Mouse (Mus musculus) hindbrain, embryonic 13.5 days (tissue): ENCODE measurements at regions not wholly inside any gene's neighbourhood (a gene's known extent, or its start where the extent isn't known, plus 50 kb on each side); places are given as distances from the start of the nearest gene placed in this dataset.

Experiments
- ATAC-seq: fragments of 200-750 bp; cut with Nextera tagmentation; 2 replicates; pipeline ENCODE4 v1.8.0; 2017; ENCODE audit warnings: moderate TSS enrichment; ENCODE audit not compliant: low FRiP score
- H3K27ac ChIP-seq: fragments of 300-500 bp; sonication (generic); 2 replicates; pipeline ENCODE4 v1.5.1; 2015; ENCODE audit warnings: inconsistent platforms, mild to moderate bottlenecking, moderate library complexity
- H3K27me3 ChIP-seq: fragments of 300-500 bp; sonication (generic); 2 replicates; pipeline ENCODE4 v1.6.1; 2015; ENCODE audit warnings: mild to moderate bottlenecking, inconsistent platforms
- H3K36me3 ChIP-seq: fragments of 300-500 bp; sonication (generic); 2 replicates; pipeline ENCODE4 v1.6.1; 2015; ENCODE audit warnings: mild to moderate bottlenecking, inconsistent platforms
- H3K4me1 ChIP-seq: fragments of 300-500 bp; sonication (generic); replicated peaks from 2 replicates; pipeline ENCODE4 v1.6.1; 2015; ENCODE audit warnings: inconsistent platforms
- H3K4me2 ChIP-seq: fragments of 300-500 bp; sonication (generic); 2 replicates; pipeline ENCODE4 v1.6.1; 2015; ENCODE audit warnings: inconsistent platforms, mild to moderate bottlenecking, moderate library complexity
- H3K4me3 ChIP-seq: fragments of 300-500 bp; sonication (generic); 2 replicates; pipeline ENCODE4 v1.5.1; 2015; ENCODE audit warnings: mild to moderate bottlenecking, inconsistent platforms
- H3K9ac ChIP-seq: fragments of 300-500 bp; sonication (generic); 2 replicates; pipeline ENCODE4 v1.6.1; 2015; ENCODE audit warnings: mild to moderate bottlenecking, inconsistent platforms
- H3K9me3 ChIP-seq: fragments of 300-500 bp; sonication (generic); 2 replicates; pipeline ENCODE4 v1.6.1; 2016; ENCODE audit warnings: inconsistent platforms
- WGBS: fragments of 180-500 bp; shearing (Covaris S2); methylation state at CpG from one replicate; pipeline ENCODE4 v1.1.7; 2015; 5-methylcytosine and 5-hydroxymethylcytosine counted together

DNA sequence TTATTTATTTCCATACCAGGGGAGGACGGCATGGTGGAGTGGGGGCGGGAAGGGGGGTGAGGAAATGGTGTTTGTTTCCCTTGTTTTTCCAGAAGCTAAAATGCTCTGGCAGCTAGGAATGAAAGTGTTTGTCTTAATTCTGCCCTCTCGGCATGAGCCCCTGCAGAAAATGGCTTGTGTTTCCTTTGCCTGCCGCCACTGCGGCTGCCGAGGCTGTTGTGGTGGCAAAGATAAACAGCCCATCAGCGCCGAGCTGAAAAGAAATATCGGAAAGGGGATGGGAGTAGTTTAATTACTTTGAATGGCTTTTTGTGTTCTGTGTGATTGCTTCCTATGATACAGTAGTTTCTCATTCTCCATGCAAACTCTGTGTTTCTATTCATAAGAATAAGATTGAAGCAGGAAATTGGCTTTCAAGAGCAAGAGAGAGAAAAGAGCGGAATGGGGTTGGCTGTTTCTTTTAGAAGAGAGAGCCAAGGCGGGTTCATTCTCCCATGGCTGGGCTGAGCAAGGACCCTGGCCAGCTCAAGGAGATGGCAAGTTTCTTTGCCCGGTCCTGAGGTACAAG, 2512.2 kb upstream of the 5930422O12Rik start:
- 6% methylated on average over 12 of the region's 12 CpGs for WGBS

DNA sequence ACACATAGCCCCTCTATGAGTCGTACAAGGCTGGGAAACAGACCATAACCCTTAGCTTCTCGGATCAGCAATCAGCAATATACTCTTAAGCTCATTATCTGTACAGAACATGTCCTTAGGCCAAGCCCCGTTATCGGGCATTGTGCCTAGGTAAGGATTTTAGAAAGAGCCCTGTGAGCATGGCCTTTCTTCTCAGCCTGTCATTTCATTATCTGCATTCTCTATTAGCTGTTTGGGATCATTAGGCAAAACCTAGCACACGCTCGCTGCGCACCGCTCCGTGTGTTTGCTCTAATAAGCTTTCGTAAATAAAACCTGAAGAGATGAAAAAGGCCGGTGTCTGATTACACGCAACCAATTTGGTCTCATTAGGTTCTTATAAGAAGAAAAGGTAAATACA, 2507.1 kb upstream of the 5930422O12Rik start:
- no peak overlapping the region for H3K4me3 ChIP-seq
- 0 out of 2 replicates have a peak, but pooled peaks cover 2% of the 10 kb centered on the region for H3K27me3 ChIP-seq
- no peak for ATAC-seq
- no peak overlapping the region for H3K27ac ChIP-seq
- 75% methylated on average over 12 of the region's 12 CpGs for WGBS
- no peaks in the 10 kb centered on the region for H3K36me3 ChIP-seq
- peaks cover 25% of the 10 kb centered on the region for H3K4me1 ChIP-seq
- H3K9ac ChIP-seq: no peak overlapping the region
- H3K9me3 ChIP-seq: no peaks in the 10 kb centered on the region
- H3K4me2 ChIP-seq: no peak overlapping the region

More for the DNA sequence above, 2512.2 kb upstream of the 5930422O12Rik start:
- Histone ChIP-seq H3K27ac (peak overlapping the region; percentile 89), H3K4me2 (peak overlapping the region; percentile 66), H3K9ac (peak overlapping the region; percentile 75), H3K4me1 (peaks cover 35% of the 10 kb centered on the region), H3K36me3 (no peaks in the 10 kb centered on the region), H3K4me3 (peak overlapping the region; percentile 40), H3K9me3 (no peaks in the 10 kb centered on the region), H3K27me3 (no peaks in the 10 kb centered on the region)
- peak; percentile 75 for ATAC-seq

DNA sequence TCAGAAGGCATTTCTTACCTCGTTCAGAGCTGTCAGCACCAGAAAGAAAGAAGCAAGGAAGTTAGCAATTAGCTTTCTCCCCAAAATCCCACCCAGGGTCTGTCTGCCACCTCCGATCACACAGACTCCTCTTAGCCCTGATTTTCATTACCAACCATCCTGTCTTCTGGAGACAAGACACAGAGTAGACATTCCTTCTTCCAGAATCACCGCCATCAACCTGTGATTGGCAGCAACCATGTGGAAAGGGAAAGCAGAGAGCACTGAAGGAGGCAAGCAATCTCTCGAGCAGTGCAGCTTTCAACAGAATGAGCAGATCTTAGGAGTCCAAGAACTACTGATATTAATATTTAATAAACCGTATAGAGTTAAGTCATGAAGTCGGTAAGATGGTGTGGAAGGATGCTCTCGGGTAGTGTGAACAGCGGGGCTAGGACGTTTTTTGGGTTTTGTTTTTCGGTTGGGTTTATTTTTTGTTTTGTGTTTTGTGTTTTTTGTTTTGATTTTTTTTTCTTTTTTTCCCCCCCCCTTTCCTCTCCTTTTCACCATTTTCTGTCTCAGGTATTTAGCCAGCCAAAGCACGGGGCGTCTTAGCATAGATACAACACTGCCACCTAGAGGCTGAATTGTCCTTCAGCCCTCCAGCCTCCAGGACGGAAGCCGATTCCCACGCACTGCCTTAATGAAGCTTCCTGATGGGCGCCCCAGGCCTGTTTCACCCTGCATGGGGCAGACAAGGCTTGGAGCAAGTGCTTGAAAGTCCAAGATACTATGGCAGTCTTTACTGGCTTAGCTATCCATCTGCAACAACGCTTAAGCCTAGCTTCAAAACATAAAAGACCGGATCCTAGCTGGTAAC, 2505.0 kb upstream of the 5930422O12Rik start:
- no peaks in the 10 kb centered on the region for H3K9me3 ChIP-seq
- 0 out of 2 replicates have a peak, but pooled peaks cover 2% of the 10 kb centered on the region for H3K27me3 ChIP-seq
- peak; percentile 94 for ATAC-seq
- no peaks in the 10 kb centered on the region for H3K36me3 ChIP-seq
- peak overlapping the region; percentile 80 for H3K27ac ChIP-seq
- WGBS: 31% methylated on average over 18 of the region's 18 CpGs
- H3K4me1 ChIP-seq: peaks cover 21% of the 10 kb centered on the region
- H3K4me3 ChIP-seq: no peak overlapping the region; the same call in 1 of the 2 replicates
- H3K4me2 ChIP-seq: peak overlapping the region; percentile 40
- peak overlapping the region; percentile 52; the same call in 1 of the 2 replicates for H3K9ac ChIP-seq

DNA sequence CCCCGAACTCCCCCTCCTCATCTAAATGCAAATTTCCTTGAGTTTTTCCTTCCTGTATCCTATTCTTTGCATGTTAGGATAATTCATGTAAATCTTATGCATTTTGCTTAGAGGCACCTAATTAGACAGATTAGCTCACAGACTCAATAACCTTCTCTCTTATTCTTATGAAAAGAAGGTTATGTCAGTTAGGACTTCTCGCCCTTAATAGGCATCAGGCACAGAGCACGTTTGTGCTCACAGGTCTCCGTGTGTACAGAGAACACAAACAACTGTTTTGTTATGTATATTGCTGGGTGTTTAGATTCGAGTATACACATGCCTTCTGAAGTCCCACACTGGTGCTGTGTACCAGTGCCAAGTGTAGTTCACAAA, 2504.4 kb upstream of the 5930422O12Rik start:
- H3K4me2 ChIP-seq: peak overlapping the region; percentile 40
- no peaks in the 10 kb centered on the region for H3K36me3 ChIP-seq
- H3K4me3 ChIP-seq: no peak overlapping the region; the same call in 1 of the 2 replicates
- ATAC-seq: peak; percentile 87
- H3K9ac ChIP-seq: peak overlapping the region; percentile 52
- H3K9me3 ChIP-seq: no peaks in the 10 kb centered on the region
- peak overlapping the region; percentile 80 for H3K27ac ChIP-seq
- 0 out of 2 replicates have a peak, but pooled peaks cover 2% of the 10 kb centered on the region for H3K27me3 ChIP-seq
- WGBS: 16% methylated on average over 5 of the region's 5 CpGs
- peaks cover 21% of the 10 kb centered on the region for H3K4me1 ChIP-seq

DNA sequence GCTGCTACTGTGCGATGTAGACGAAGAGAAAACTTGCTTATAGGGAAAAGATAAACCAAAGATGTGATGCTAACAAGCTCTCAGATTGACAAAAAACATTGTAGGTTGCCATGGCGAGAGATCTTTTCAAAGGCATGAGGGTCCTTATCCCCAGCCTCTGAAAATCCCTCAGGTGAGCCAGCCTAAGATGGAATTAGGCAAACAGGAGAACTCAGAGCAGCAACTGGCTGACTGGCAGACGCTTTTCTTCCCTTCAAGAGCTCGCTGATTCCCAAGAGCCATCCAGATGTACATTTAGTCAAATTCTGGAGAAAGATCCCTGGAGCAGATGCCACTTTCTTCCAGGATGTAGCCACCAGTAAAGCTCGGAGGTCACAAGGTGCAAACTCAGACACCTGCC, 2503.9 kb upstream of the 5930422O12Rik start:
- peaks cover 21% of the 10 kb centered on the region for H3K4me1 ChIP-seq
- no peak overlapping the region for H3K9ac ChIP-seq
- H3K4me3 ChIP-seq: no peak overlapping the region
- 57% methylated on average over 6 of the region's 6 CpGs for WGBS
- H3K36me3 ChIP-seq: no peaks in the 10 kb centered on the region
- H3K9me3 ChIP-seq: no peaks in the 10 kb centered on the region
- H3K27ac ChIP-seq: peak overlapping the region; percentile 80
- ATAC-seq: no peak
- H3K27me3 ChIP-seq: 0 out of 2 replicates have a peak, but pooled peaks cover 2% of the 10 kb centered on the region
- 0 out of 2 replicates have a peak overlapping the region, but pooled peaks have one; percentile 40 for H3K4me2 ChIP-seq

DNA sequence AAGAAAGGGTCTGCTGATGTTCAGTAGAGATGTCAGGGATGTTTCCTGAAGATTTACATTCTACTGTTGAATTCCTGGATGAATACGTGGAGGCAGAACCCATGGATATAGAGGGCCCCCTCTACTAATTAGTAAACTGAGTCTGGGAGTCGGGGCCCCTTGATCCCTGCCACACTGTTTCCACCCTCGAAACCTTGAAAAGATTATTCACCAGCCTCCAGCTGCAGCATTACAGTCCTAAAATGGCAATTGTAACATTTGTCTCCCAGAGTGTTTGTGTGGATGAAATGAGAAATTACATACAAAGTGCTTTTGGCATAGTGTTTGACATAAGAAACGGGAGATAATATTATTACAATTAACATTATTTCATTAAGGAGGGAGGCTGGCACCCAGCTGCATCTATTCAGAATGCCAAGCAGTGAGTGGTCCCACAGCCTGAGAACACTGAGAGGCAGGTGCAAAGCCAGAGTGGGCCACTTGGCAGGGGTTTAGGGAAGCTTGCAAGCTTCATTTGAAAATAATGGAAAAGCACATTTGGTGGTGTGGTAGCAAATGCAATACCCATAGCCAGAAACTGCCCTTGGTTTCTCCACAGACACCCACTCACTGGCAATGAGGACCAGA, 2490.9 kb upstream of the 5930422O12Rik start:
- no peak for ATAC-seq
- no peak overlapping the region for H3K27ac ChIP-seq
- no peaks in the 10 kb centered on the region for H3K36me3 ChIP-seq
- no peaks in the 10 kb centered on the region for H3K27me3 ChIP-seq
- WGBS: 83% methylated on average over 4 of the region's 4 CpGs
- H3K4me2 ChIP-seq: no peak overlapping the region
- H3K9me3 ChIP-seq: no peaks in the 10 kb centered on the region
- H3K4me3 ChIP-seq: no peak overlapping the region
- H3K4me1 ChIP-seq: no peaks in the 10 kb centered on the region
- H3K9ac ChIP-seq: no peak overlapping the region

DNA sequence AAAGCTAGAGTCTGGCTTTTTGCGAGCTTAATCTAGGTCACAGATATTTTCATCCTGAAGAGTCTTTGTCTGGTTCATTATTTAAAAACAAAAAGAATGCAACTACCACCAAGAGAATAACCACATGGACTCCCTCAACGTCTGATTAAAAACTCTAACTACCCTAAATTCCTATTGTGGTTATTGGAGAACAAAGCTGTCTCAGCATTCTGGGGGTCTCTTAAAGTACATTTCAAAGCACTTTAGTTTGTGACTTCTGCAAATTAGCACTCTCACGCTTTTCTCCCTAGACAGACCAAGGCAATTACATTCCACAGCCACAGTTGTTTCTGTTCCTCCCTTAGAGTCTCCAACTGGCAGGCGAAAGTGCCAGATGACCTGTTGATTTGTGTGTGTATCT, 2487.6 kb upstream of the 5930422O12Rik start:
- H3K4me1 ChIP-seq: no peaks in the 10 kb centered on the region
- no peaks in the 10 kb centered on the region for H3K27me3 ChIP-seq
- ATAC-seq: no peak
- no peaks in the 10 kb centered on the region for H3K9me3 ChIP-seq
- WGBS: 53% methylated on average over 4 of the region's 4 CpGs
- no peak overlapping the region for H3K4me2 ChIP-seq
- no peaks in the 10 kb centered on the region for H3K36me3 ChIP-seq
- H3K9ac ChIP-seq: no peak overlapping the region
- H3K4me3 ChIP-seq: no peak overlapping the region
- no peak overlapping the region for H3K27ac ChIP-seq

DNA sequence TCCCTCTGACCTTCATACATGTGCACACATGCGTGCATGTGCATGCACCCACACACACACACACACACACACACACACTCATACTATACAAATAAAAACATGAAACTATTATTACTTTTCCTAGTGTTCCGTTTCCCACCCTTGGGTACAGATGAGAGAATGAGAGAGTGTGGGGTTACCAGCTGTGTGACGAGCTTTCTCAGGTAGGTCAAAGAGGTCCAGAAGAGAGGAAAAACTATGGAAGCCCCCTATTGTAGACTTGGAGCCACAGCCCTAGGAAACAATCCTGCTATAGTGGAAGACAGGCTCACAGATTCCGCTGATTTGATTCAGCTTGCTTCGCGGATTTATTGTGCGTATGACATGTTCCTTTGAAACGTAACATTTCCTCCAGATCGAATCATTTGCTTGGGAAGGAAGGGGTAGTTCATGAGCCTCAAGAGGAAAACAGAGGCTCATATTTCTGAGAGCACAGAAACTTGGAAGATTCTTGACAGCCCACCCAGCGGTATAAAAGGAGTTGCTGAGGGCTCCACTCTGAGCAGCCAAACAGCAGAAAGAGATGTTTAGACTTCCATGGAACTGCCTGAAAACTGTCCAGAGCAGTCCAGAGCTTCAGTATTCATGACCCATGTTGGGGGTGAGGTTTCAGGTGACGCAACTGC, 2486.9 kb upstream of the 5930422O12Rik start:
- 87% methylated on average over 11 of the region's 11 CpGs for WGBS
- Histone ChIP-seq H3K4me1 (no peaks in the 10 kb centered on the region), H3K4me3 (no peak overlapping the region), H3K9ac (no peak overlapping the region), H3K36me3 (no peaks in the 10 kb centered on the region), H3K9me3 (no peaks in the 10 kb centered on the region), H3K27me3 (no peaks in the 10 kb centered on the region), H3K27ac (no peak overlapping the region), H3K4me2 (no peak overlapping the region)
- ATAC-seq: no peak

DNA sequence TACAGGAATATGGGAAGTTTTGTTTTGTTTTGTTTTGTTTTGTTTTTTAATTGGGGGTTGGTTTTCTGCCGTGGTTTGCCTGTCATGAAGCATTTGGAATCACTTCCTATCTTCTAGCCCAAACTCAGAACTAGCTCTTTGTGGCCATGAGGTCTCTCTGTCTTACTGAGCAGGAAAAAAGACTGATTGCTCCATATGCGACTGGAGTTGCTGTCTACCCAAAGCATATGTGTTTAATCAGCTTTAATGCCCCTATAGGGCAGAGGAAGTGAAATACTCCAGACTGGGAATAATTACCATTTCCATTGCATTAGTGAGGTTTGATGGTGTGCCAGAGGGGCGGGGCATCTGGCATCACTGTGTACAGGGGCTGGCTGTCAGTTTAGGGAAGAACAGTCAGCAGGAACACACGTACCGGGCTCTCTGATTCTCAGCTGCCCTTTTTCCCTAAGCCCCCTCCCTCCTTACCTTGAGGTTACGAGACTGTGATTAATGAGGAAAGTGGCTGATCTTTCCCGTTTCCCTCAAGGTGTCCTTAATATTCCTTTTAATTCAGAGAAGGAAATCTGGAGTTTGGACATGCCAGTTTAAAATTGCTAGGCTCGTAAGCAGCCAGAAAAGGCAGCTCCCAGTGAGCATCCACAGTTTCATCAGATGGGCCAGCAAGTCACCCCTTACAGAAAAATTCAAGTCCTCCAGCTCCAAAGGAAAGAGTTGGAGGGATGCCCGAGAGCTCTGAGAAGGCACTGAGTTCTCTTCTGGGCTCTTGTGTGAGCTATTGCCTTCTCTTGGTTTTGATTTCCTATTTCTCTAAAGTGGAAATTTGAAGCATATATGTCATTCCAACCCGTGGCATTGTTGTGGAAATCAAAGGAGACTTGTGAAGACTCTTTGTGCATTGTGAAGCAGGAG, 2482.1 kb upstream of the 5930422O12Rik start:
- H3K27ac ChIP-seq: no peak overlapping the region
- peak; percentile 65 for ATAC-seq
- WGBS: 71% methylated on average over 10 of the region's 10 CpGs
- no peaks in the 10 kb centered on the region for H3K27me3 ChIP-seq
- no peaks in the 10 kb centered on the region for H3K36me3 ChIP-seq
- no peak overlapping the region for H3K9ac ChIP-seq
- H3K4me2 ChIP-seq: no peak overlapping the region
- no peak overlapping the region for H3K4me3 ChIP-seq
- no peaks in the 10 kb centered on the region for H3K9me3 ChIP-seq
- H3K4me1 ChIP-seq: no peaks in the 10 kb centered on the region

DNA sequence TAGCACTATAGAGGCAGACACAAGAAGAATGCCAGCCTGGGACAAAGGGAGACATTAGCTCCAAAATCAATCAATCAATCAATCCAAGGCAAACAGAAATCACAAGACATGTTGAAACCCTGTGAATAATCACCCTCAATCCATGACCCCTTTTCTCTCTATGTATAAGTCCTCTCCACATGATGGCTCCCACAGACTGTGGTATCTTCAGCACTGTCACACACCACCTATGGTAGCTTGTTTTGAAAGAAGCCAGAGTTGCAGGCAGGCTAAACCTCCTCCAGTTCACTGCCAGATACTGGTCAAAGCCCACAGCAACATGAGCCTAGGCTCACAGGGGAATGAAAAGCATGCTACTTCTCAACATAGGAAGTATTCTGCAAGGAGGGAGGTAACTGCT, 2475.7 kb upstream of the 5930422O12Rik start:
- no peak for ATAC-seq
- peaks cover 6% of the 10 kb centered on the region; the same call in 1 of the 2 replicates for H3K27me3 ChIP-seq
- H3K36me3 ChIP-seq: no peaks in the 10 kb centered on the region
- no peak overlapping the region for H3K4me3 ChIP-seq
- no peaks in the 10 kb centered on the region for H3K9me3 ChIP-seq
- no peak overlapping the region for H3K4me2 ChIP-seq
- H3K27ac ChIP-seq: no peak overlapping the region
- no peaks in the 10 kb centered on the region for H3K4me1 ChIP-seq
- H3K9ac ChIP-seq: no peak overlapping the region

DNA sequence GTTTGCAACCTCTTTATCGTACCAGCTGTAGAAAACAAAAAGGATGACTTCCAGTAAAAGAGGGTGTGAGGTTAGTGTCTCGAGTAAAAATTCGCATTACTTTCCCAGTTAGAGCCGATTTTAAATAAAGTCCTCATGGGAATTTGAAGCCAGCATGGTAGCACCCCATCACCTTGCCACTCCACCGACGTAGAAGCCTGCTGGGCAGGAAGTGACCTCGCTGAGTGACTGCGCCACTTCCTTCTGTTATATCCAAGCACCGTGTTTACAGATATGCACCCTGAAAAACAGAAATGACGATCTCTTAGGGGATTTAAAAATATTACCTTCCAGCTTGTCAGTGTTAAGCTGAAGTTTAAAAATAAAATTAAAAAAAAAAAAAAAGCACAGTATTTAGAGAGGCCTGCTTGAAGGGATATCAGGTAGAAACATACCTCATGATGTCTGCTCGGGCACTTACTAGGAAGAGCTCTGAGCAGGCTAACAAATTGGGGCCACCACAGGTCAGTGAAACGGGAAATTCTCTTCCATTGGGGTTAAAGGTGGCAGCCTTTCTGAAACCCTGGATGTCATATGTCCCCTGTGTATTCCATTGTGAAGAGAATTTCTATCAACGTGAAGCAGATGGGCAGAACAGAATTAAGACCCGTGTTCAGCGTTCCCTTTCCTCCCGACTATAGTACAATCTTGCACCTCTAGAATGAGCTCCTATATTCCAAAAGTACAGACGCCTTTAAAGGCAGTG, 2468.9 kb upstream of the 5930422O12Rik start:
- 0 out of 2 replicates have a peak overlapping the region, but pooled peaks have one; percentile 39 for H3K9ac ChIP-seq
- no peak for ATAC-seq
- WGBS: 41% methylated on average over 17 of the region's 17 CpGs
- H3K27me3 ChIP-seq: peaks cover 12% of the 10 kb centered on the region
- H3K9me3 ChIP-seq: no peaks in the 10 kb centered on the region
- peak overlapping the region; percentile 50 for H3K4me2 ChIP-seq
- peak overlapping the region; percentile 16 for H3K4me3 ChIP-seq
- no peaks in the 10 kb centered on the region for H3K36me3 ChIP-seq
- H3K27ac ChIP-seq: no peak overlapping the region
- peaks cover 8% of the 10 kb centered on the region for H3K4me1 ChIP-seq
